ENCODE assay signal across 9 mouse cellular contexts in genomic region chr1:60960451-60960850, GRCm38 (mm10). TPM values are rescaled to one million over a fixed set of nuclear protein-coding genes. Genes with fewer than 3 reads are reported as not detected.
A peak's percentile ranks its signal among the peaks of the same experiment; 100 is the strongest.
DNase-seq lines count a peak whose midpoint lies in the region; ATAC-seq and TF ChIP-seq lines count a peak whose summit lies in the region.
"Had no signal": no experiment of that assay in that cellular context is flagged by ENCODE, and none has a peak within 500 bp of the region (broad histone marks: within the 10 kb centered on the region; RNA-seq: fewer than 3 reads in every experiment).

No protein-coding gene starts in this region.

- 68% methylated on average over 11 of the region's 11 CpGs for WGBS in intestine, embryonic 15.5 days
- 23% methylated on average over 11 of the region's 11 CpGs for WGBS in lung, adult 2 months
- WGBS in hindbrain, embryonic 13.5 days: 86% methylated on average over 11 of the region's 11 CpGs

- DNase-seq in G1E (ENCODE audit: low spot score): no peak
- DNase-seq in lung, adult 2 months: peak; percentile 15
- no peak for DNase-seq in spleen, adult 12 weeks (ENCODE audit: low spot score)
- DNase-seq in frontal cortex, postnatal 25 days (ENCODE audit: low spot score in 2 of 2): no peak
- no peak for DNase-seq in left cerebral cortex, postnatal 36 days (ENCODE audit: low spot score in 2 of 2)

- H3K27ac ChIP-seq in intestine, embryonic 15.5 days: no peak overlapping the region
- H3K27ac ChIP-seq in hindbrain, embryonic 13.5 days: no peak overlapping the region
- H3K27ac ChIP-seq: embryonic facial prominence, embryonic 15.5 days had no signal

- intact Hi-C loops in left cerebral cortex, postnatal 36 days (cut with DNase I): no loop called here

- TF ChIP-seq CTCF in G1E (IDR thresholded peaks at IDR 0.05; ENCODE audit: low read depth, low read length): no peak
- no peak for TF ChIP-seq CTCF in lung, adult 2 months (IDR thresholded peaks at IDR 0.05; ENCODE audit: insufficient read depth, low read length)

- peak; percentile 43 for ATAC-seq in G1E (ENCODE audit: extremely low read depth, insufficient number of reproducible peaks, low FRiP score, poor library complexity, severe bottlenecking)
- peak; percentile 91 for ATAC-seq in common myeloid progenitor, adult 5-6 weeks (replicated peaks; ENCODE audit: low read depth, poor library complexity, severe bottlenecking)
- ATAC-seq in intestine, embryonic 15.5 days: 0 out of 2 replicates have a peak, but pooled peaks have one; percentile 31
- no peak for ATAC-seq in hindbrain, embryonic 13.5 days (ENCODE audit: low FRiP score)

- H3K4me2 ChIP-seq in intestine, embryonic 15.5 days (replicated peaks): no peak overlapping the region
- H3K4me2 ChIP-seq in hindbrain, embryonic 13.5 days: no peak overlapping the region
- H3K4me2 ChIP-seq: embryonic facial prominence, embryonic 15.5 days had no signal

- H3K27me3 ChIP-seq in G1E (ENCODE audit: insufficient read depth, low read length): peaks cover 5% of the 10 kb centered on the region; the same call in 1 of the 2 replicates
- no peaks in the 10 kb centered on the region for H3K27me3 ChIP-seq in intestine, embryonic 15.5 days (replicated peaks)
- no peaks in the 10 kb centered on the region for H3K27me3 ChIP-seq in hindbrain, embryonic 13.5 days
- H3K27me3 ChIP-seq: embryonic facial prominence, embryonic 15.5 days had no signal

- H3K36me3 ChIP-seq in G1E (replicated peaks): no peaks in the 10 kb centered on the region
- H3K36me3 ChIP-seq in intestine, embryonic 15.5 days: no peaks in the 10 kb centered on the region
- H3K36me3 ChIP-seq in hindbrain, embryonic 13.5 days: no peaks in the 10 kb centered on the region
- H3K36me3 ChIP-seq: embryonic facial prominence, embryonic 15.5 days had no signal

- peaks cover 6% of the 10 kb centered on the region for H3K4me1 ChIP-seq in G1E (ENCODE audit: insufficient read depth, low read depth, low read length)
- no peaks in the 10 kb centered on the region for H3K4me1 ChIP-seq in intestine, embryonic 15.5 days (replicated peaks)
- peaks cover 4% of the 10 kb centered on the region; the same call in 1 of the 2 replicates for H3K4me1 ChIP-seq in lung, adult 2 months (ENCODE audit: control insufficient read depth, insufficient read depth, low read length)
- no peaks in the 10 kb centered on the region for H3K4me1 ChIP-seq in hindbrain, embryonic 13.5 days (replicated peaks)
- H3K4me1 ChIP-seq: embryonic facial prominence, embryonic 15.5 days had no signal

- H3K9me3 ChIP-seq in G1E (replicated peaks): no peaks in the 10 kb centered on the region
- H3K9me3 ChIP-seq in intestine, embryonic 15.5 days: no peaks in the 10 kb centered on the region
- no peaks in the 10 kb centered on the region for H3K9me3 ChIP-seq in hindbrain, embryonic 13.5 days
- H3K9me3 ChIP-seq: embryonic facial prominence, embryonic 15.5 days had no signal

- H3K4me3 ChIP-seq in G1E (ENCODE audit: low read depth, low read length): no peak overlapping the region
- H3K4me3 ChIP-seq in intestine, embryonic 15.5 days (replicated peaks): no peak overlapping the region
- H3K4me3 ChIP-seq in lung, adult 2 months (replicated peaks; ENCODE audit: extremely low read depth, low read depth, low read length): no peak overlapping the region
- no peak overlapping the region for H3K4me3 ChIP-seq in hindbrain, embryonic 13.5 days
- H3K4me3 ChIP-seq: embryonic facial prominence, embryonic 15.5 days had no signal

- H3K9ac ChIP-seq in intestine, embryonic 15.5 days: no peak overlapping the region
- no peak overlapping the region for H3K9ac ChIP-seq in hindbrain, embryonic 13.5 days
- H3K9ac ChIP-seq: embryonic facial prominence, embryonic 15.5 days had no signal

- peak; percentile 39; the same call in 1 of the 2 replicates for TF ChIP-seq POLR2A in lung, adult 2 months (IDR thresholded peaks at IDR 0.05; ENCODE audit: borderline replicate concordance, extremely low read depth, low read depth, low read length)

RNA-seq across cellular contexts. Expression of gene Icos, which starts 17.3 kb away (rescaled TPM):
- total RNA-seq in G1E (2014; fragmentation: Nextera tagmentation): not detected in 2 replicates
- total RNA-seq in G1E (2017): 0.33 TPM in 1 of 2 replicates, not detected in the other
- polyA plus RNA-seq in G1E (2012): not detected in 2 replicates
- 1.3 and 2.2 TPM in 2 replicates for total RNA-seq in common myeloid progenitor, adult 5-6 weeks (2017)
- polyA plus RNA-seq in intestine, embryonic 15.5 days (2015; fragmentation: Nextera tagmentation; extraction: Ambion mirVana): 0.29 and 0.70 TPM in 2 replicates
- polyA plus RNA-seq in lung, adult 2 months (2012; rRNA removed): 0.48 and 0.60 TPM in 2 replicates
- 0.08 and 0.49 TPM in 2 replicates for polyA plus RNA-seq in hindbrain, embryonic 13.5 days (2015; fragmentation: Nextera tagmentation; extraction: Ambion mirVana)
- total RNA-seq in left cerebral cortex, postnatal 36 days (2021): under 1 TPM in 1 of 2 experiments, not detected in 1; 0.15 TPM
